Mouse (Mus musculus) gastrocnemius, adult 8-10 months (tissue): ENCODE results near the gene Erich6. TPM values are rescaled to one million over a fixed set of nuclear protein-coding genes. Genes with fewer than 3 reads are reported as not detected.
"Not testable (repeated sequence)": the region's sequence is repeated elsewhere in the genome, so short reads cannot be mapped to it uniquely, and the experiment has no call there.

Experiments
- DNase-seq, 2 experiments: peaks; one replicate each; pipeline ENCODE4 v3.0.0; 2022; ENCODE audit warnings: low spot score in 2 of 2
- total RNA-seq, 4 experiments: library from RNA; stranded (reverse); gene quantifications; 2 replicates each; pipeline ENCODE4 v1.2.4; 2022

The Erich6 gene
- total RNA-seq, 4 experiments from 2014 or later, result not detected

GRCm38 (mm10) chr3:58647179-58647578 is 10.2 kb upstream of the Erich6 start:
- DNase-seq, result no peak

- DNase-seq, result no peak
Observed at GRCm38 (mm10) chr3:58646180-58646579, 9.2 kb upstream of the Erich6 start.

- DNase-seq, result no peak
Observed at GRCm38 (mm10) chr3:58631693-58632092, 5.3 kb downstream of the Erich6 start.

GRCm38 (mm10) chr3:58624981-58625380 is 12.0 kb downstream of the Erich6 start:
- DNase-seq, result no peak

- DNase-seq, result no peak
Observed at GRCm38 (mm10) chr3:58622665-58623394, 14.2 kb downstream of the Erich6 start.

- no peak for DNase-seq
Observed at GRCm38 (mm10) chr3:58621066-58621465, 15.9 kb downstream of the Erich6 start.

GRCm38 (mm10) chr3:58609985-58610384 is 27.0 kb downstream of the Erich6 start:
- no peak for DNase-seq

- no peak for DNase-seq
Observed at GRCm38 (mm10) chr3:58608506-58608905, 28.5 kb downstream of the Erich6 start.

GRCm38 (mm10) chr3:58593623-58594022 is 43.4 kb downstream of the Erich6 start:
- DNase-seq, result no peak

GRCm38 (mm10) chr3:58592666-58593065 is 44.3 kb downstream of the Erich6 start:
- DNase-seq, result not testable (repeated sequence)

GRCm38 (mm10) chr3:58590544-58590943 is 46.5 kb downstream of the Erich6 start:
- not testable (repeated sequence) for DNase-seq

GRCm38 (mm10) chr3:58582788-58583426 is 54.1 kb downstream of the Erich6 start:
- DNase-seq, result no peak

- DNase-seq, result no peak
Observed at GRCm38 (mm10) chr3:58582297-58582696, 54.7 kb downstream of the Erich6 start.

- DNase-seq, result no peak
Observed at GRCm38 (mm10) chr3:58581530-58581929, 55.5 kb downstream of the Erich6 start.

GRCm38 (mm10) chr3:58577506-58578050 is 59.4 kb downstream of the Erich6 start:
- no peak for DNase-seq

- peak in 1 of 2 experiments; percentile 13 for DNase-seq
Observed at GRCm38 (mm10) chr3:58577067-58577503, 59.9 kb downstream of the Erich6 start.

- peak; percentile 90 to 94 for DNase-seq
Observed at GRCm38 (mm10) chr3:58576137-58577066, 60.6 kb downstream of the Erich6 start, which contains the start of gene Selenot. TSS of gene Selenot (plus strand) at chr3:58576636.

GRCm38 (mm10) chr3:58570821-58571220 is 66.2 kb downstream of the Erich6 start:
- no peak for DNase-seq
